Mouse (Mus musculus): ENCODE results near the gene Erich6.

Erich6 gene

DNA sequence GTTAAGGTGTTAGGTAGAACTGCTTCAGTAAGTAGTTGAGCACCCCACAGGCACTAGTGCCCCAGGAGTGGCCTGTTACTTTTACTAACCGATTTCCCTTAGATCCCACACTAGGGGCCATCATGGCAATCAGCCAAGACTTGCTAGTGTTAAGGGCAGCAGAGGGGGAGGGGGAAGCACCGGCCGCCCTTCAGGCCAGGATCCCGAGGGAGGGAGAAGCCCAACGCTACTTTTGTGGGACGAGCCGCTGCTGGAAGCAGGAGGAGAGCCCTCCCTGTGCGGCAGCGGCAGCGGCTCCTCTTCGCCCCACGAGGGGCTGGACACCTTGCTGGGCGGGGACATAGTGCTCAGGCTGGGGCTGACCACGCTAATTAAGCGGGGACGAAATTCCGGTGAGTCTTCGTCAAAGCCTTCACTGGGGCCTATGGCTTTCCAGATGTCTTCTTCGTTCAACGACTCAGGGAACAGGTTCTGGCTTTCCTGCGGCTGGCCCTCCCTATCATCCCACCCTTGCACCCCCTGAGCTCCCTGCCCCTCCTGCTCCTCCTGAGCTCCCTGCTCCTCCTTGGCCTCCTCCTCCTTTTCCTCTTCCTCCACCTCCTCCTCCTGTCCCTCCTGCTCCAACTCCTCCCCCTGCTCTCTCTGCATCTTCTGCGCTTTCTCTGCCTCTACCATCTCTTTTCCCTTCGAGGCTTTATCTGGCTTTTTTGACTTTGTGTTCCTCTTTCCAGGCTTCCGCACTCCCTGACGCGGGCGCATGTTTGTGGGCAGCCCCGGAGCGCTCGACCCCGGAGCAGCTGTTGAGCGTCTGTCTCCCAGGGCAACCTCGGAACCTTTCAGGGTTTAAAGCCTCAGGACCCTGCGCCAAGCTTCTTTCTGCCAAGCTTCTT lies at the start of gene Erich6:
Gene Erich6 (minus strand): TSS at position 802 of the 890 bp plus-strand sequence.
- in situ Hi-C loops (cut with MboI, MseI), result no loop called here

DNA sequence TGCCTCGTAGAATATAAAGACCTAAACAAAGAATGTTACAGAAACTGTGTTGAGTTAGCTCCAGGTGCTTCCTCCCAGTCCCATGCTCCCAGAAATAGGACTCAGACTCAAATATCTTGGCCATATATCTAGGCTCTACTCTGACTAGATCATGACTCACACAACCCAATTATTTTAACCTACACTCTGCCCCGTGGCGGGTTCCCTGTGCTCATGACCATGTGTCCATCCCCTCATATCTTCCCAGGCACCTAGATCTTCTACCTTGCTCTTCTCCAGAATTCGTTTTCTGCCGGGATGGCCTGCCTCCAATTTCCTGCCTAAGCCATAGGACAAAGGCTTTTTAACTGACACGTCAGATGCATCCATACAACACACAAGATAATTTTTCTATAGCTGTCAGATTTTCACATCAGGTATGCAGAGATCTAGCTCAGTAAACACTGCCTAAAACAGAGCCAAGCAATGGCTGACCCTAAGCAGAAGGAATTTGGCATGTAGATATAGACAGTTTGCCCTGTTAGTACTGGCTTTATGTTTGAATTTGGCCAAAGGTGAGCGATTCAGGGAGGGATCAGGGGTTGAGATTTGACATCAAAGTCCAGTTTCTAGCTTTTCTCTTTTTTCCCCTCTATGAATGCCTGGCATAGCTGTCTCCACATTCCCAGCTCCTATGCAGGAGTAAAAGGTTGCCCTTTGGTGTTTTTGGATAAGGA lies 49.4 kb upstream of the Erich6 start:
- in situ Hi-C loops (cut with MboI, MseI), result no loop called here

DNA sequence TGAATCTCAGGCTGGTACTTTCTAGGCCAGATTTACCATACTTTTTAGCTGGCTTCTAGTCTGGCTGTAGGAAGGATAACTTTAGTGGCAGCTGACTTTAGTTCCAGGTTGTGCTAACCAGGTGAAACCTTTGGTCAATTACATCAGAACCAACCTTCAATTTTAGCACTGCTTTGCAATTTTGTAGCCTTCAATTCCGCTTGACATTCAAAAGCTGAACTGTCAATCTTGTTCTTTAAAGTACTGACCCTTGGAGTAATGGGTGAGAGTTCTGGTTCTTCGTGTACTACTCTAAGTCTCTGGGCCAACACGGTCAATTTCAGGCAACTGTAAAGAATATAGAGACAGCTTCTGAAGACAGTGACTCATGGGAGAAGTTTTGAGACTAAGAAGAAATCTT lies 48.4 kb upstream of the Erich6 start:
- in situ Hi-C loops (cut with MboI, MseI), result no loop called here

DNA sequence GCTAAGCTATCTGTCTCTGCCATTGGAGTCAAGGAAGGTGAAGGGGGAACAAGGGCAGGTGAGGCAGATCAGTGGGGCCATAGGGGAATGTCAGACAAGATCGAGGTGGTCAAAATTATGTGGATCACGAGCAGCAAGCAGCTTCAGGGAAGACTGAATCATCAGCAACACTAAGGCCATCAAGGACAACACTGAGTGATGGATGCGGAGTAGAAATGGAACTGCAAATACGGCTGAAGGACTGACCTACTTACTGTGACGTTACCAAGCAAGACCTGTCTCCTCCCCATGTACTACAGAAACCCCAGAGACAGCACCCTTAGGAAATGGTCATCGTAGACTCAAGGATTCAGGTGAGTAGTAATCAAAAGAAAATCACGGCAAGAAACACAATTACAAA lies 46.3 kb upstream of the Erich6 start:
- in situ Hi-C loops (cut with MboI, MseI), result no loop called here

DNA sequence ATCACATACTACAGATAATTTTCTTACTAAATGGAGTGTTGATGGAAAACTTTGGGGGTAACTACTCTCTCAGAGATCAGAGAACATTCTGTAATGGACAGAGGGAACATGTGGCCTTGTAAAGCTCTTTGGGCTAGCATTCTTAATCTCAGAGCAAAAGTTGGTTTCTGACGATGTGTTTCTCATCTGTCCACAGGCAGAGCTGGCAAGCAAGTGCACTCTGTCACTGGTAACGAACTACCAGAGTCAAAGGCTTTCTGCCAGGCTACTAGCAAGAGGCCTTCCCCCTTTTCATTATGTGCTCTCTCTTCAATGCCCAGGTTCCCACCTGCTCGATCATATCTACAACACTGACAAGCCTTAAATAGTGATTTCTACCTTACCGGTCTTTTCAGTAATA lies 45.3 kb upstream of the Erich6 start:
- in situ Hi-C loops (cut with MboI, MseI), result no loop called here

DNA sequence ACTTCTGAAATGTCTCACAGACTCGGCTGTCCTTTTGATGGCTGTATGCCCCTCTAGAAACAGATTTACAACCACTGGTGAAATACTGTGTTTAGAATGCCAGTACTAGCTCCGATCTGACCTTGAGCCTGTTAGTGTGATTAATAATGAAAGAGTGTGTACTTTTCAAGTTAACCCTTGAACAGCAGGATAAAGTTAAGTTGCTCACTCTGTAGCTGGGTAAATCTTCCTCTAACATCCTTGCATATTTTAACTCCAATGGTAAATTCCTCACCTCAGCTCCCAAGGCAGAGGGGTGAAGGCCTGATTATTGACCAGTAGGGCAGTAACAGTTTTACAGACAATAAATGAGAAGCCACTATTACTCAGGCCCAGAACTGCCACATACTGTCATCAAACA lies 44.8 kb upstream of the Erich6 start:
- in situ Hi-C loops (cut with MboI, MseI), result no loop called here

DNA sequence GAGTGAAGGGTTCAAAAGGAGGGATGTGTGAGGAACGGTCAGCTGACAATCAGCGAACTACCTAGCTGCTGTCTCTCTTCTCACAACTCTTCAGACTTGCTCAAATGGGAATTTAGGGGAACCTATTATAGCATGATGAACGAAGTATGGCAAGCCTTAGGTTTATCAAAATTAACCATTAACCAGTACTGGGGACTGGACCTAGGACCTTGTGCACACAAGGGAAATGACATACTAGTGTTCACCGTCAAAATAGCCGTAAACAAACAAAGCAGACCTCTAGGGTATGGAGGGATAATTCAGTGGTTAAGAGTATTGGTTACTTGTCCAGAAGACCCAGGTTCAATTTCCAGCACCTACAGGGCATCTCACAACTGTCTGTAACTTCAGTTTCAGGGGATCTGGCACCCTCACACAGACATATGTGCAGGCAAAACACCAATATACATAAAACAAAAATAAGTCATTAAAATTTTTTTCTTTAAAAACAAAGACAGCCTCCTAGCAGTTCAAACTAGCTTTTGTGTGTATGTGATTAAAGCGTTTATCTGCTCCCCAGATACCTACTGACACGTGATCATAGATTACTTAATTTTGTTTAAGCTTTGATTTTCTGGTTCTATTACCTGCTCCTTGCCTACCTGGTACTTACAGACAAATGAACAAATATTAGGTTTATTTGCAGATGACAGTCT lies 44.1 kb upstream of the Erich6 start:
- in situ Hi-C loops (cut with MboI, MseI), result no loop called here

DNA sequence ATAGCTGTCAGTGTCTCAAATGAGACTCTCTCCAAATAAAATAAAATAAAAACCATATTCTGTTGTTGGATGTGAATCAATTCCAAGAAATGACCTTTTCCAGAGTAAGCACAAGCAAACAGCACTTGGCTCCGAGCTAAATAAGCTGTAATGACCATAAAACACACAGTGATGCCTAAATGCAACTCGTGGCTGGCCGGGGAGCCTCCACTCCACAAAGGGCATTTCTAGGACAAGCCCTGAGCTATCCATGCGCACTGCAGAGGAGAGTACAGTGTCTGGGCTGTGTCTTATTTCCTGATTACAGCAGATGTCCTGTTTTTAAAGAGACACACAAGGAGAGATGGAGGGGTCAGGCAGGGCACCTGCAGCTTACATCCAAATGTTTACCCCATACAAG lies 43.0 kb upstream of the Erich6 start:
- in situ Hi-C loops (cut with MboI, MseI), result no loop called here

DNA sequence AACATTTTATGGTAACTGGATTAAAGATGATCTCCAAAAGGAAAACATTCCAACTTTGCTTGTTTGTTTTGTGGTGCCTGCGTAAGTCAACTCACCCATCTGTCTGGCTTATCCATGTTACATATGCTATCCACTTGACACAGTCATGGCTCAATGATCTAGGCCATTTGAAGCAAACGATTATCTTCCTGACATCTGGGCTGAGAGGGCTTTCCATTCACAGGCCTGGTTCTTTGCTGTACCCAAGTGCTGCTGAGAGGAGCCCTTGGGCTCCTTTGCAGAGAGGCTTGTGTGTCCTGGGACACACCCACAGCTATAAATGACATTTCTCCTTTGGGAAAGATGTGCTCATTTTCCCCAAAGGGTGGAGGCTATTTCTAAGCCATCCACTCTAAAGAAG lies 41.9 kb upstream of the Erich6 start:
- in situ Hi-C loops (cut with MboI, MseI), result no loop called here

DNA sequence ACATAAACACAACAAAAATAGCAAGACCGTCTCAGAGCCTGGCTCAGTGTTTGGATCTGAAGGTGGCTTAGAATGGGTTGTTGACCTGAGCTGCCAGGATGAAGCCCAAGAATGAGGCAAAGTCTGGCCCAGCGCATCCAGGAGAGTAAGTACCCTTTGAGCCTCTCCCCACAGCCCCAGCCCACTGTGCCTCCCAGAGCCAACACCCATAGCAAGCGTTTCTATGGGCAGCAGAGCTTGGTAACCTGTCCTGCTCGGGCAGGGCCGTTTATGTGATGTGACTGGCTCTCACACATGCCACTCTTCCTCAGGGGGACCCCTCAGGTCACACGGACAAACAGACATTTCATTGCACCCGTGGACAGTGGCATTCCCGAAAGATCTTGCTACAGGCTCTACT lies 41.4 kb upstream of the Erich6 start:
- in situ Hi-C loops (cut with MboI, MseI), result no loop called here

DNA sequence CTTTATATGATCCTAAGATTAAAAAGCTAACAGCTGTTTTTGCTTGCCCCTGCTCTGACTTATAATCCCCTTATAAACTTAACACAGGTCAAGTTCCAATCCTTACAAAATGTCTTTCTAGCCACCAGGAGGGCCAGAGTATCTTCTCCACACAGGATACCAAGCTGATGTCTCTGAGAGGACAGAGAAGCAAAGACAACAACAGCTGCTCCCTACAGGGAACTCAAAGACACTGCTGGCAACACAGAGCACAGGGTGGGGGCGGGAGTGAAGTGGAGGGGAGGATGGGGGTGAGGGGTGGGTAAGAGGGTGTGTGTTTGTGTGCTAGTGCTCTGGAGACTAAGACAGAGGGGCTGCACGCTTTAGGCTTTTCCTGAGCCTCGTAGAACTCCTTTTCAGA lies 40.6 kb upstream of the Erich6 start:
- in situ Hi-C loops (cut with MboI, MseI), result no loop called here

DNA sequence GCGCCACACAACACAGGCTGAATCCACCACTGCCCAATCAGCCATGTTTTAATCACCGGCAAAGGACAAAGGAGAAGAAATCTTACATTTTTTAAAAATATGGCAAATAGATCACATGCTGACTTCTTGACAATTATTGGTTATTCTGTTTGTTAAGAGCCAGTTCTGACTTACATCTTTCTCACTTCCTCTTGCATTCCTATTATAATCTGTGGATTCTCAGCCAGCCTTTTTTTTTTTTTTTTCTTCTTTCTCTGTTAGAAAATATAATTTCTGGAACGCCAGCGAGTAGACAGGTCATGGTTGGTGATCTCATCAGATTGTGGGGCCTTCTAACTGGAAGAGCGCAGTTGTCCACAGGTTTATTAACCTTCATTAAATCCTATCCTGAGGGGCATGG lies 36.3 kb upstream of the Erich6 start:
- in situ Hi-C loops (cut with MboI, MseI), result no loop called here

DNA sequence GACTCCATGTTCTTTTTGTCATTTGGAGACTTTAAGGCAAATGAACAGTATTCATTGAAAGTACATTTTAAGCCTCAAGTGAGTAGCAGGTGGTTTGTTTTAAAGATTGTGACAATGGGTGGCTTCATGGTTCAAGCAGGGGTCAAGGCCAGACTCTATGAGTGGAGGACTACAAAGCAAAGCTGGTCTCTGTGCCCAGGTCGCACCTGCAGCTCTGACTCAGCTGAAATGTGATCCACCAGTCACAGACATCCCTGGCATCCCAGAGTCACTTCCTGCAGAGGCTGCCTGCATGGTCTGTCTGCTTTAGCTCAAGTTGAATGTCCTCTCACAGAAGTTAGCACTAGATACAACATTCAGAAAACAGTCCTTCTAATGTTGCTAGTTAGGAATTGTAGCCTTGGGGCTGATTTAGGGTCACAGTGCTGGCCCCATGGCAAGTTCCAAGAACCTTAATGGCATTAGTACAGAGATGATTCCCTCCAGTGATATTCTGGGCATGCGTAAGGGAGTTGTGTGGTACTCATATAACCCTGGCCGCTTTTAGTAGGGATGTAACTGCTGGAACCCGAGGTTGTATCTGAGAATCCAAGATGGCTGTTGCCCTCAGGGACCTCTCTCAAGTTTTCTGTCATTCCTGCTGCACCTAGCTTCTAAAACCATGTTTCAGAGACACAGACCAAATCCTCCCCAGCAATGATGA lies 35.6 kb upstream of the Erich6 start:
- in situ Hi-C loops (cut with MboI, MseI), result no loop called here

DNA sequence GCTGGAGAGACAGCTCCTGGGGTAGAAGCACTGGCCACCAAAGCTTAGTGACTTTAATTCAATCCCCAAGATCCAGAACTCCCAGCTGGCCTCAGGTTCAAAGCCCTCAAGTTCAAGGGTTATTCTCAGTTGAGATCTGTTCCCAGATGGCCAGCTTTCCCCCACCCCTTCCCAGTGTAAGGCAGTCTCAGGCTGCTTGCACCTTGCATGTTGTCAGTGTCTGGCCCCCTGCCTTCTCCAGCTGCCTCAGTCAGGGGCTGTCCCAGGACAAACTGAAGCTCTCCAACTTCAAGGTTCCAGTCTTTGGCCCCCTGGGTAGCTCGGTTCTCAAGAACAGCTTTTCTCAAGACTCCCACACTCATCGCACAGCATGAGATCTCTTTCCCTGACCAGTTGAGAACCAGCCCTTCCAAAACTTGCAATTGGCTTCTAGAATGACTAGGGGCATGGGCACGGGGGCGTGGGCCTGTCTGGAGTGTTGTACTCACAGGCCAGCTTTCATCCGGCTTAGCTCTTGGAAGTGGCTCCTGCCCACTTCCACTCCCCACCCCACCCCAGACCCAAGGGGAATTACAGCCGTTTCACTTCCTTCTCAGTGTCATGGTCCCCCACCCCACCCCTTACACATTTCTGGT lies 34.7 kb upstream of the Erich6 start:
- in situ Hi-C loops (cut with MboI, MseI), result no loop called here

DNA sequence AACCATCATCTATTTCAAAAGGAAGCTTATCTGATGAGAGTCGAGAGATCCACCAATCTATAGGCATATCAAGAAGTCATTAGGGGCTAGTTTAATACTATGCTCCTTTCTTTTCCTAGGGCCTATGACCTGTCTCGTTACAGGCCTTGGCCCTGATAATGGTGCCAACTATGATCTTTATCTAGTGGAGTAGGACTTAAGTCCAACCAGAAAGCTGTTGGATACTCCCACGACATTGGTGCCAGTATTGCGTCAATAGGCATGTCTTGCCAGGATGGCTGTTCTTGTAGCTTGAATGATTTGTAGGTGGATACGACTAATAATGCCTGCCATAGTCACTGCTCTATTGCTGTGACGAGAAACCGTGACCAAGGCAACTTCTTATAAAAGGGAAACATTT lies 27.0 kb upstream of the Erich6 start:
- in situ Hi-C loops (cut with MboI, MseI), result no loop called here

DNA sequence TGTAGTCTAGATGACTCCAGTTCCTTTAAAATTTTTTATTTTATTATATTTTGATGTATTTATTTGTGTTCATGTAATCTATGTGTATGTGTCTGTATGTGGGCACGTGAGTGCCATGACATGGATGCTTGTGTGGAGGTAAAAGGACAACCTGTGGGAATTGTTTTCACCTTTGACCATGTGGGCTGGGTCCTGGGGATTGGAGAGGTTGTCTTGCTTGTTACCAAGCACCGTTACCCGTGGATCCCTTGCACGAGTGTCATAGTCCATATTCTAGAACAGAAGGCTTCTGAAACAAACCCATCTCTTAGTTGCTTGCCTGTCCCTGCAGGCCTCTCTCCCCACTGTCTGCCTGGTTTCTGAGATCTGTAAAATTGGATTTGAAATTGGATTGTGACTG lies 23.6 kb upstream of the Erich6 start:
- in situ Hi-C loops (cut with MboI, MseI), result no loop called here

DNA sequence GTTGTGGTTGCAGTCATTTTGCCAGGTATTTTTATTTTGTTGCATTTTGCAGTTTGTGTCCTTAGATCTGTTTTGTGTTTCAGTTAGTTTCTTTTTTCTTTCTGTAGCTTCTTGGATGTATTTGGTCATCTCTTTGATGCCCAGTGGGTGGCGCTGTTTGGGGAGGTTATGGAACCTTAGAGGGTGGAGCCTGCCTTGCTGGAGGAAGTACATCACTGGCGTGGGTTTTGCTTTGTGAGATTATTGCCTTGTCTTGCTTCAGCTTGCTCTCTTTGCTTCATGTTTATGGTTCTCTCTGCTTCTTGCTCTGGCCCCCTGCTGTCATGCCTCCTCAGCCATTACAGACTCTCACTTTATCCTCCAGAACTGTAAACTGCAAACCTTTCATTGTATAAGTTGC lies 20.3 kb upstream of the Erich6 start:
- in situ Hi-C loops (cut with MboI, MseI), result loop anchor here (5.0 kb wide), 1 partner anchor 125 kb away; no protein-coding TSS in a partner anchor

DNA sequence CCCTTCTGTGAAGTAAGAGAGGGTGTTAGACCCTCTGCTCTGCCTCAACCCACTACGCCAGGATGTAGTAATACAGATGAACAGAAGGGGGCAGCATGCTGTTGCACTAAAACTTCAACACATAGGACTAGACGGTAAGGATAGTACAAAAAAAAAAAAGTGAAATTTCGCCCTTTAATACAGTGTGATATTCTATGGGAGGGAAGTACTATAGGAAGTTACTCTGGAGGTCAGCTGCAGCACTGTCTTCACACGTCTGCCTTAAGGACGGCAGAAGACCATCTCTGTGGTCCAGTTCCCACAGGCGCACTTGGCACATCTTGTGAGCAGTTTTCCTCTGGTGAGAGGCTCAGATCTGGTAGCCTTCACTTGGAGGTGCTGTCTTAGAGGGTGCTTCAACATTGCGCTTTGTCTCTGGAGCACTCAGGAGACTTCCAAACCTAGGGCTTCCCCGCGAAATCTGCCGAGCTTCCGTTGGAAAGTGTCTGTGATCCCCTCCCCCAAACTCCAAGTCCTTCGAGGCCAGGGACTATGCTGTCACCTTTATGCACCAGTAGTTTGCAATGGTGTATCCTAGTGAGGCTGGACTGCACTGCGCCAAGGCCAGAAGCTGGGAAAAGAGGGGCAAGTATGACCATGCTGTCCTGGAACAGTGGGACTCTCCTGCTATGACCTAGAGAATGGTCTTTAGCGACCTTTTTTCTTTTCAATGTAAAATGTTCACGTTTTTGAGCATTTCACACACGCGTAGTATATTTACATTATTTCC lies 18.5 kb upstream of the Erich6 start:
- in situ Hi-C loops (cut with MboI, MseI), result loop anchor here (5.0 kb wide), 1 partner anchor 127 kb away; no protein-coding TSS in a partner anchor

DNA sequence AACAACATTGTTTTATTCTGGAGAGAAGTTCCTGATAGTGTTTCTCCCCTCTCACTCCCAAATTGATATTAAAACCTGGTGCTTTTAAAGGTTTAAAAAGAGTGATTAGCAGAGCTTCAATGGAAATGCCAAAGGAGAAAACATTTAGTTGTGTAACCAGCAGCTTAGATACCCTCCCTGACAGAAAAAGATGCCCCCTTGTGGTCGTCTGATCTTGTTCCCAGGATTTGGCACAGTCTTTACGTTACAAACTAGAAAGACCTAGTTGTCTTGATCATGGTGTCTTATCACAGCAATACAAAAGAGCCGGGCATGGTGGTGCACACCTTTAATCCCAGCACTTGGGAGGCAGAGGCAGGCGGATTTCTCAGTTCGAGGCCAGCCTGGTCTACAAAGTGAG lies 16.9 kb upstream of the Erich6 start:
- in situ Hi-C loops (cut with MboI, MseI), result no loop called here

DNA sequence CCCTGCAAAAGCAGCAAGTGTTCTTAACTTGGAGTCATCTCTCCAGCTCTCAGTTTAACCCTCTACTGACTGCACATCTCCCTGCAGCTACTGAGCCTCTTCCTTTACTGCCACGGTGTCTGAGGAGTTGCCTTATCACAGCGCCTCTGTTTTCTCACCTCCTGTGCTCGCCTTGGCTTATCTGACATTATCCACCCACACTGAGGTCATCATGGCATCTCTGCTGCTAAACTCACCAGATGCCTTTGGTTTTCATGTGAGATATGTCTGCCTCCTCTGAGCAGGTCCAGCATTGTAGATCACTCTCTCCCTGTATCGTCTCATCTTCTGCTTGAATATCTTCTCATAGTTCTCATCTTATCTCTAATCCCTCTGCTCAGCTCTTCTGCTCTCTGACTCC lies 13.3 kb upstream of the Erich6 start:
- in situ Hi-C loops (cut with MboI, MseI), result no loop called here

DNA sequence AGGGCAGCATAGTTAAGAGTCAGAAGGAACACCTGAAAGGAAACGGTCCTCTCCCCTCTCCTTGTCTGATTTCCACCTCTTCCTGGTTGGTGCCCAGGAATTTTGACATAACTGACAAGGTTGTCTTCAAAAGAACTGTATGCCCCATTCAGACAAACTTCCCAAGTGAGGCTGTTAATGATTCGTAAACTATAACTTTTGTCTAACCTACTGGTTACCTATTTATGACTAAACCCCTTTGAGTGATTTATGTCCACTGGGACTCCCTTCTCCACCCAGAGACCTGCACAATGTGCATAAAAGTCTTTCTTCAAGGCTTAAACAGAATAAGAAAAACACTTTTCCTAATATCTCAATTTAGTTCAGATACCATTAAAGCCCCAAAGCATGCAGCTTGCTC lies 10.2 kb upstream of the Erich6 start:
- in situ Hi-C loops (cut with MboI, MseI), result no loop called here

Data from T-helper 1 cell (primary cell).